Mouse (Mus musculus): ENCODE data around the gene Mettl27. TPM values are rescaled to one million over a fixed set of nuclear protein-coding genes. Genes with fewer than 3 reads are reported as not detected.

The Mettl27 gene
- polyA plus RNA-seq, 1 experiment: 15.1 TPM

GRCm38 (mm10) chr5:134946063-134946856, 14.1 kb downstream of the Mettl27 start:
- H3K27ac ChIP-seq (ENCODE audit: insufficient read depth, low read length): no peak overlapping the region
- no peaks in the 10 kb centered on the region for H3K4me1 ChIP-seq (ENCODE audit: control insufficient read depth, insufficient read depth, low read length)
- TF ChIP-seq CTCF (IDR thresholded peaks at IDR 0.05; ENCODE audit: extremely low read depth, insufficient read depth, low read length): no peak
- TF ChIP-seq POLR2A (IDR thresholded peaks at IDR 0.05; ENCODE audit: extremely low read depth, insufficient read depth, low read length): no peak
- H3K4me3 ChIP-seq (ENCODE audit: insufficient read depth, low read length): no peak overlapping the region

- Histone ChIP-seq H3K4me3 (ENCODE audit: insufficient read depth, low read length) (no peak within 1 kb of the TSS), H3K4me1 (ENCODE audit: control insufficient read depth, insufficient read depth, low read length) (no peaks in the 10 kb centered on the region), H3K27ac (ENCODE audit: insufficient read depth, low read length) (no peak within 1 kb of the TSS)
- no peak for TF ChIP-seq CTCF (IDR thresholded peaks at IDR 0.05; ENCODE audit: extremely low read depth, insufficient read depth, low read length)
- TF ChIP-seq POLR2A (IDR thresholded peaks at IDR 0.05; ENCODE audit: extremely low read depth, insufficient read depth, low read length): no peak
Measured at GRCm38 (mm10) chr5:134946857-134947255, 14.7 kb downstream of the Mettl27 start, which contains the start of gene Cldn4. Gene Cldn4, minus strand, starts transcription at chr5:134946934.

GRCm38 (mm10) chr5:134947420-134948084, 15.4 kb downstream of the Mettl27 start:
- H3K4me3 ChIP-seq (ENCODE audit: insufficient read depth, low read length): no peak overlapping the region
- H3K27ac ChIP-seq (ENCODE audit: insufficient read depth, low read length): no peak overlapping the region
- TF ChIP-seq POLR2A (IDR thresholded peaks at IDR 0.05; ENCODE audit: extremely low read depth, insufficient read depth, low read length): no peak
- TF ChIP-seq CTCF (IDR thresholded peaks at IDR 0.05; ENCODE audit: extremely low read depth, insufficient read depth, low read length): no peak
- no peaks in the 10 kb centered on the region for H3K4me1 ChIP-seq (ENCODE audit: control insufficient read depth, insufficient read depth, low read length)

GRCm38 (mm10) chr5:134948085-134948439, 15.9 kb downstream of the Mettl27 start:
- Histone ChIP-seq H3K4me3 (ENCODE audit: insufficient read depth, low read length) (no peak overlapping the region), H3K27ac (ENCODE audit: insufficient read depth, low read length) (no peak overlapping the region), H3K4me1 (ENCODE audit: control insufficient read depth, insufficient read depth, low read length) (no peaks in the 10 kb centered on the region)
- TF ChIP-seq CTCF (IDR thresholded peaks at IDR 0.05; ENCODE audit: extremely low read depth, insufficient read depth, low read length): no peak
- TF ChIP-seq POLR2A (IDR thresholded peaks at IDR 0.05; ENCODE audit: extremely low read depth, insufficient read depth, low read length): no peak

GRCm38 (mm10) chr5:134951053-134951884, 19.1 kb downstream of the Mettl27 start:
- Histone ChIP-seq H3K4me3 (ENCODE audit: insufficient read depth, low read length) (no peak overlapping the region), H3K4me1 (ENCODE audit: control insufficient read depth, insufficient read depth, low read length) (no peaks in the 10 kb centered on the region), H3K27ac (ENCODE audit: insufficient read depth, low read length) (no peak overlapping the region)
- TF ChIP-seq CTCF (IDR thresholded peaks at IDR 0.05; ENCODE audit: extremely low read depth, insufficient read depth, low read length) (no peak), POLR2A (IDR thresholded peaks at IDR 0.05; ENCODE audit: extremely low read depth, insufficient read depth, low read length) (no peak)

- no peak for TF ChIP-seq POLR2A (IDR thresholded peaks at IDR 0.05; ENCODE audit: extremely low read depth, insufficient read depth, low read length)
- no peak for TF ChIP-seq CTCF (IDR thresholded peaks at IDR 0.05; ENCODE audit: extremely low read depth, insufficient read depth, low read length)
Measured at GRCm38 (mm10) chr5:134955491-134955890, 23.3 kb downstream of the Mettl27 start.

GRCm38 (mm10) chr5:134959114-134959513, 26.9 kb downstream of the Mettl27 start:
- TF ChIP-seq CTCF (IDR thresholded peaks at IDR 0.05; ENCODE audit: extremely low read depth, insufficient read depth, low read length): no peak
- TF ChIP-seq POLR2A (IDR thresholded peaks at IDR 0.05; ENCODE audit: extremely low read depth, insufficient read depth, low read length): no peak
- Histone ChIP-seq H3K4me1 (ENCODE audit: control insufficient read depth, insufficient read depth, low read length) (no peaks in the 10 kb centered on the region), H3K27ac (ENCODE audit: insufficient read depth, low read length) (no peak overlapping the region), H3K4me3 (ENCODE audit: insufficient read depth, low read length) (no peak overlapping the region)

More at GRCm38 (mm10) chr5:134955491-134955890, 23.3 kb downstream of the Mettl27 start:
- Histone ChIP-seq H3K4me3 (ENCODE audit: insufficient read depth, low read length) (no peak overlapping the region), H3K27ac (ENCODE audit: insufficient read depth, low read length) (no peak overlapping the region), H3K4me1 (ENCODE audit: control insufficient read depth, insufficient read depth, low read length) (no peaks in the 10 kb centered on the region)

- no peak overlapping the region for H3K4me3 ChIP-seq (ENCODE audit: insufficient read depth, low read length)
- H3K27ac ChIP-seq (ENCODE audit: insufficient read depth, low read length): no peak overlapping the region
- no peaks in the 10 kb centered on the region for H3K4me1 ChIP-seq (ENCODE audit: control insufficient read depth, insufficient read depth, low read length)
- no peak for TF ChIP-seq CTCF (IDR thresholded peaks at IDR 0.05; ENCODE audit: extremely low read depth, insufficient read depth, low read length)
- no peak for TF ChIP-seq POLR2A (IDR thresholded peaks at IDR 0.05; ENCODE audit: extremely low read depth, insufficient read depth, low read length)
Measured at GRCm38 (mm10) chr5:134960430-134960829, 28.3 kb downstream of the Mettl27 start.

- Histone ChIP-seq H3K4me3 (ENCODE audit: insufficient read depth, low read length) (no peak overlapping the region), H3K4me1 (ENCODE audit: control insufficient read depth, insufficient read depth, low read length) (no peaks in the 10 kb centered on the region), H3K27ac (ENCODE audit: insufficient read depth, low read length) (no peak overlapping the region)
- TF ChIP-seq POLR2A (IDR thresholded peaks at IDR 0.05; ENCODE audit: extremely low read depth, insufficient read depth, low read length) (no peak), CTCF (IDR thresholded peaks at IDR 0.05; ENCODE audit: extremely low read depth, insufficient read depth, low read length) (no peak)
Measured at GRCm38 (mm10) chr5:134961519-134961918, 29.4 kb downstream of the Mettl27 start.

Measured in cortical plate, adult 2 months (tissue).